Mouse (Mus musculus) liver, embryonic 11.5 days (tissue): ENCODE measurements around the gene Khsrp. TPM values are rescaled to one million over a fixed set of nuclear protein-coding genes. Genes with fewer than 3 reads are reported as not detected.

ENCODE experiments used
- ATAC-seq: fragments of 200-750 bp; cut with Nextera tagmentation; replicated peaks from 2 replicates; pipeline ENCODE4 v1.8.0; 2017; ENCODE audit warnings: moderate number of reproducible peaks, mild to moderate bottlenecking, moderate TSS enrichment, moderate library complexity; ENCODE audit not compliant: low FRiP score
- DNase-seq: peaks from one replicate; pipeline ENCODE4 v3.0.0-alpha.2; 2017; ENCODE audit warnings: low spot score
- H3K27ac ChIP-seq: fragments of 300-500 bp; sonication (generic); 2 replicates; pipeline ENCODE4 v1.5.1; 2014; ENCODE audit warnings: mild to moderate bottlenecking, low read depth, low read length, control low read depth
- H3K27me3 ChIP-seq: fragments of 300-500 bp; sonication (generic); replicated peaks from 2 replicates; pipeline ENCODE4 v1.6.1; 2014; ENCODE audit warnings: low read length, mixed read lengths; ENCODE audit not compliant: control insufficient read depth, insufficient read depth
- H3K36me3 ChIP-seq: fragments of 300-500 bp; sonication (generic); 2 replicates; pipeline ENCODE4 v1.6.1; 2014; ENCODE audit warnings: mild to moderate bottlenecking, low read length, moderate library complexity, mixed read lengths; ENCODE audit not compliant: control insufficient read depth, insufficient read depth
- H3K4me1 ChIP-seq: fragments of 300-500 bp; sonication (generic); replicated peaks from 2 replicates; pipeline ENCODE4 v1.6.1; 2014; ENCODE audit warnings: low read length, mixed read lengths; ENCODE audit not compliant: control insufficient read depth, insufficient read depth
- H3K4me2 ChIP-seq: fragments of 300-500 bp; sonication (generic); 2 replicates; pipeline ENCODE4 v1.6.1; 2014; ENCODE audit warnings: mild to moderate bottlenecking, control low read depth, moderate library complexity
- H3K4me3 ChIP-seq: fragments of 300-500 bp; sonication (generic); 2 replicates; pipeline ENCODE4 v1.5.1; 2014; ENCODE audit warnings: low read depth, low read length, control low read depth
- H3K9ac ChIP-seq: fragments of 300-500 bp; sonication (generic); 2 replicates; pipeline ENCODE4 v1.6.1; 2014; ENCODE audit warnings: low read depth, low read length, control low read depth
- H3K9me3 ChIP-seq: fragments of 300-500 bp; sonication (generic); 2 replicates; pipeline ENCODE4 v1.6.1; 2016; ENCODE audit warnings: low read length, inconsistent platforms, mixed read lengths; ENCODE audit not compliant: control insufficient read depth
- WGBS: fragments of 180-500 bp; shearing (Covaris S2); extraction: QIAGEN DNeasy Blood & Tissue Kit; methylation state at CpG from one replicate; pipeline ENCODE4 v1.1.7; 2014; 5-methylcytosine and 5-hydroxymethylcytosine counted together
- polyA plus RNA-seq: library from polyadenylated mRNA; unstranded; fragments of >200 nt; fragmentation: Nextera tagmentation; extraction: Ambion mirVana; gene quantifications from 2 replicates; pipeline ENCODE4 v1.2.1, GENCODE M21; 2014

Gene Khsrp
- polyA plus RNA-seq, 1 experiment from 2014 or later, result 51.1 TPM

DNA sequence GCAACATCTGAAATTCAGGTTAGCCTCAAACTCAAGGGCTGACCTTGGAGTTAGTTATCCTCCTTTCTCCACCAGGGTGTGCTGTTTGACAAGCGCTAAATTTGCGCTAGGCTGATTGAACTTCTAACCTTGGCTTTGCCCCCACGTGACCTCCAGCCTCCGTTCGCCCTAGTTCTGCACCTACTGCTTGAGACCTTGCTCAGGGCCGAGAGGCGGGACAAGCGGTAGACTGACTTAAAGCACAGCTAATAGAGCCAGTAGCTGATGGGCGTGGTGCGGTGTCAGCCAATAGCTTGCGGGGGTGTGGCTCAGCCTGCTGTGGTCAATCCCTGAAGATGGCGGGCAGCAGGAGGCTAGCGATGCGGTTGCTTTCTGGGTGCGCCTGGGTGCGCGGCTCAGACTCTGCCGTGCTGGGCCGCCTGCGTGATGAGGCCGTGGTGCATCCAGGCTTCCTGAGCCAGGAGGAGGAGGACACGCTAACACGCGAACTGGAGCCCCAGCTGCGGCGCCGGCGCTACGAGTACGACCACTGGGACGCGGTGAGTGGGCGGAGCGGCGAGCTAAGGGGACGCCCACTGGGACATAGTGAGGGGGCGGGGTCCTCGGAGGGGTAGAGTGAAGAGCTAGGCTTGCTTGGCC is 34.2 kb downstream of the Khsrp start, which contains the start of gene Alkbh7:
Alkbh7 (plus strand) TSS at position 311 of the 639 bp plus-strand sequence.
- WGBS, result under 1% methylated on average over 38 of the region's 38 CpGs
- Histone ChIP-seq H3K4me3 (peak within 1 kb of the TSS; percentile 84), H3K9me3 (no peaks in the 10 kb centered on the region), H3K9ac (peak within 1 kb of the TSS; percentile 73), H3K4me1 (peaks cover 17% of the 10 kb centered on the region), H3K27ac (peak within 1 kb of the TSS; percentile 48; the same call in 1 of the 2 replicates), H3K36me3 (peaks cover 42% of the 10 kb centered on the region), H3K27me3 (no peaks in the 10 kb centered on the region), H3K4me2 (peak within 1 kb of the TSS; percentile 88)
- ATAC-seq (peak; percentile 99), DNase-seq (peak; percentile 88)

DNA sequence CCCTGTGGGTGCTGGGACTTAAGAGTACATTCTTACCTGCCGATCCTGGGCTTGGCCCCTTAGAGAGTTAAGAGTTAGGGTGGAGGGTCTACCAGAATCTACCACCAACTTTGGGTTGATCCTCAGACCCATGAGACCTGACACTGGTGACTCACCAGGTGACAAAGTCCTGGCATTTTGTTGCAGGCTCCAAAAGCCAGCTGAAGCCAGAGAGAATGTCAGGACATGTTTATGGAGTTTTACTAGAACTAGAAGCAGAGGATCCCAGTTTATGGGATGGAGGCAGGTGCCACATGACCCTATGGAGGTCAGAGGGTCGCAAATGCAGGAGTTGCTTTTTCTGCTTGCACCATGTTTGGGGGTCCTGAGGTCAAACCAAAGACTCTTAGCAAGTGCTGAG is 34.8 kb downstream of the Khsrp start:
- no peak overlapping the region for H3K27ac ChIP-seq
- H3K9ac ChIP-seq, result 0 out of 2 replicates have a peak overlapping the region, but pooled peaks have one; percentile 0
- ATAC-seq (no peak), DNase-seq (no peak)
- no peaks in the 10 kb centered on the region for H3K9me3 ChIP-seq
- peaks cover 14% of the 10 kb centered on the region for H3K4me1 ChIP-seq
- H3K36me3 ChIP-seq, result peaks cover 44% of the 10 kb centered on the region
- peak overlapping the region; percentile 88 for H3K4me2 ChIP-seq
- no peaks in the 10 kb centered on the region for H3K27me3 ChIP-seq
- H3K4me3 ChIP-seq, result peak overlapping the region; percentile 84
- WGBS, result 66% methylated on average over 2 of the region's 2 CpGs

DNA sequence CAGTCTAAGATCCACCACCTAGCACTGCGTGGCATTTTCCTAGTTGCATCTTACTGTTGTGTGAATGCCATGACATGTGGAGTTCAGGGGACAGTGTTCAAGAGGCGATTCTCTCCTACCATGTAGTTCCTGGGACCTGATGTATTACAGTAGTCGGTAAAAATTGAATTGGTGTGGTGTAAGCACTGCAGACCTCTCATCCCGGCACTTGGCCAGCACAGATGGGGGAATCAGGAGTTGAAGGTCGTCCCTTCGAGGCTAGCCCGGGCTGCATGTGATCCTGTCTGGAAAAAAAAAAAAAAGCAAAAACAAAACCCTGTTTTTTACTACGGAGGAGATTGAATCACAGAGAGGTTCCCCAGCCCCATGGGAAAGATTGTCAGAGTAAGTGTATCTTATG is 36.3 kb downstream of the Khsrp start:
- Histone ChIP-seq H3K4me1 (peaks cover 19% of the 10 kb centered on the region), H3K4me2 (no peak overlapping the region), H3K9ac (no peak overlapping the region), H3K4me3 (no peak overlapping the region), H3K9me3 (no peaks in the 10 kb centered on the region), H3K27me3 (no peaks in the 10 kb centered on the region), H3K27ac (no peak overlapping the region), H3K36me3 (peaks cover 47% of the 10 kb centered on the region)
- no peak for ATAC-seq
- 90% methylated on average over 8 of the region's 8 CpGs for WGBS
- DNase-seq, result no peak

- peaks cover 38% of the 10 kb centered on the region for H3K36me3 ChIP-seq
- ATAC-seq (no peak), DNase-seq (no peak)
- no peaks in the 10 kb centered on the region for H3K27me3 ChIP-seq
- WGBS, result 58% methylated on average over 2 of the region's 2 CpGs
- H3K4me3 ChIP-seq, result peak overlapping the region; percentile 83
- H3K4me1 ChIP-seq, result peaks cover 8% of the 10 kb centered on the region
- H3K4me2 ChIP-seq, result peak overlapping the region; percentile 79
- peak overlapping the region; percentile 87 for H3K9ac ChIP-seq
- H3K27ac ChIP-seq, result no peak overlapping the region
- no peaks in the 10 kb centered on the region for H3K9me3 ChIP-seq
Observed at GRCm38 (mm10) chr17:56990966-56991365, 40.4 kb downstream of the Khsrp start.

- under 1% methylated on average over 52 of the region's 52 CpGs for WGBS
- Histone ChIP-seq H3K27ac (peak within 1 kb of the TSS; percentile 28), H3K36me3 (peaks cover 31% of the 10 kb centered on the region), H3K27me3 (no peaks in the 10 kb centered on the region), H3K9ac (peak within 1 kb of the TSS; percentile 87), H3K4me2 (peak within 1 kb of the TSS; percentile 79), H3K4me3 (peak within 1 kb of the TSS; percentile 83), H3K4me1 (peaks cover 8% of the 10 kb centered on the region), H3K9me3 (no peaks in the 10 kb centered on the region)
- ATAC-seq, result peak; percentile 94
- DNase-seq, result peak; percentile 95
Observed at GRCm38 (mm10) chr17:56990115-56990746, 41.1 kb downstream of the Khsrp start, which contains the start of gene Clpp. Gene Clpp, plus strand, starts transcription at chr17:56990305.

DNA sequence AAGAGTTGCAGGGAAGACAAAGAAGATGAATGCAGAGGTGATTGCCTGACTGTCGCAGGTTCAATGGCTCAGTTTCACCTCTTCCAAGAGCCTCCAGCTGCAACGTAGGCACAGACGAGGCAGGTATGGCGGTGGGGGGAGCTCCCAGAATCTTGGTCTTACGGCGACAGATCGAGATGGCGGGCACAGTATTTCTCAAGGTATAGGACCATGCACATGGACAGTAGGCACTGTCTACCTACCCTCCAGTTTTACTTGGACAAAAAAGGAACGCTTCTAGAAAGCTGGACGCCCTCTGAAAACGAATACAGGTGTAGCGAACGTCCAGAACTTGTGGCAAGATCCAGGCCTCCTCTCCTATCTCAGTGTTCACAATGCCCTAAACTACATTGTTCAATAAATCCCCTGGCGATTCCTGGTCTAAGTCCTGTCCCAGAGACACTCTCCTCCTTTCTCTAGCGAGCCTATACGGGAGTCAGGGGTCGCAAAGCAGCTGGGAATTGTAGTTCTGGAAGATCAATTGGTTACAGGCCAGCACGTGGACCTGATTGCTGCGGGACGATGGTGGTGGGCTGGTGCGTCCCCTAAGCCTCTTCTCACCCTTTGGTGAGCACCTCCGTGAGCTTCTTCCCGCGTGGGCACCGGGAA is 41.7 kb downstream of the Khsrp start:
- peak overlapping the region; percentile 83 for H3K4me3 ChIP-seq
- peaks cover 26% of the 10 kb centered on the region for H3K36me3 ChIP-seq
- peak overlapping the region; percentile 79 for H3K4me2 ChIP-seq
- peak overlapping the region; percentile 28; the same call in 1 of the 2 replicates for H3K27ac ChIP-seq
- H3K9ac ChIP-seq, result peak overlapping the region; percentile 87
- WGBS, result 2% methylated on average over 25 of the region's 25 CpGs
- H3K27me3 ChIP-seq, result no peaks in the 10 kb centered on the region
- ATAC-seq, result peak; percentile 87
- peaks cover 8% of the 10 kb centered on the region for H3K4me1 ChIP-seq
- DNase-seq, result peak; percentile 56
- no peaks in the 10 kb centered on the region for H3K9me3 ChIP-seq

DNA sequence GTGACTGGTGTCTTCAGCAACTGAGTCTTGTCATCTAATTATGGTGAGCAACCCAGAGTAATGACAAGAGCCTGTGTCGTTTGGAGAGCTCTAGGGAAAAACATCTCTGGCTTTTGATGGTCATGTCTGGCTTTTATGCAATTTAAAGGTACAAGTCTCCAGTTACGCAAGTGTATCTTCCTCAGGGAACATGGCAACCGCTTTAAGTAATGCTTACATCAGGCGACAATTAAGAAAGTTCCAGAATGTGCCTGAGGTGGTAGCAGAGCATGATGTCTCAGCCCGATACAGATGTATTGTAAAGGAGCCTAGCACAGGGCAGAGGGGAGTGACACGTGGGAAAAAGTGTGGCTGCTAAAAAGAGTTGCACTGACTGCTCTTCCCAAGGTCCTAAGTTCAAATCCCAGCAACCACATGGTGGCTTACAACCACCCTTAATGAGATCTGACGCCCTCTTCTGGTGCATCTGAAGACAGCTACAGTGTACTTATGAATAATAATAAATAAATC is 42.3 kb downstream of the Khsrp start:
- no peaks in the 10 kb centered on the region for H3K27me3 ChIP-seq

DNA sequence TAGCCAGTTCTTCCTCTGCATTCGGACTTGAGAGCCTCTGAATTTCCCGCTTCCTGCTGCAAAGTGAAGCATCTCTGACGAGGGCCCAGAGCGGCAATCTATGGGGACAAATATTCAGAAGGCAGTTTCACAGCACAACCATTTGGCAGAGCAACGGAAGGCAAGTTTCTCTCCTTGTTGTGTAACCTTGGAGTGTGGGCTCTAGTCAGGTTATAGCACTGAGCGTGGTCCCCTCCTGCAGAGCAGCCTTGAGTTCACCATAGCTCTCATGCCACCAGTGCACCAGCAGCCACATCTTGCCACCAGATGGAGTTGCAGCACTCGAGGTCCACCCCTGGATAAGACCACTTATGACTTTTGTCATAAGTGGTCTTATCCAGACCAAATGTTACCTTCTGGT is 42.9 kb downstream of the Khsrp start:
- Histone ChIP-seq H3K4me3 (no peak overlapping the region), H3K4me2 (no peak overlapping the region), H3K4me1 (peaks cover 8% of the 10 kb centered on the region), H3K27me3 (no peaks in the 10 kb centered on the region), H3K9ac (no peak overlapping the region), H3K36me3 (peaks cover 16% of the 10 kb centered on the region), H3K27ac (no peak overlapping the region), H3K9me3 (no peaks in the 10 kb centered on the region)
- 81% methylated on average over 7 of the region's 7 CpGs for WGBS
- no peak for DNase-seq
- no peak for ATAC-seq

More for the DNA sequence above, 42.3 kb downstream of the Khsrp start:
- H3K9me3 ChIP-seq, result no peaks in the 10 kb centered on the region
- peaks cover 21% of the 10 kb centered on the region for H3K36me3 ChIP-seq
- no peak for ATAC-seq
- 67% methylated on average over 7 of the region's 7 CpGs for WGBS
- H3K4me3 ChIP-seq, result peak overlapping the region; percentile 83
- H3K27ac ChIP-seq, result no peak overlapping the region
- DNase-seq, result no peak
- H3K4me1 ChIP-seq, result peaks cover 8% of the 10 kb centered on the region
- peak overlapping the region; percentile 79 for H3K4me2 ChIP-seq
- H3K9ac ChIP-seq, result no peak overlapping the region
